Mouse (Mus musculus) limb, embryonic 13.5 days (tissue): ENCODE data around the gene Snw1. TPM values are rescaled to one million over a fixed set of nuclear protein-coding genes. Genes with fewer than 3 reads are reported as not detected.
"Not testable (repeated sequence)": the region's sequence is repeated elsewhere in the genome, so short reads cannot be mapped to it uniquely, and the experiment has no call there.

ENCODE experiments used
- ATAC-seq: fragments of 200-750 bp; cut with Nextera tagmentation; 2 replicates; pipeline ENCODE4 v1.8.0; 2017; ENCODE audit warnings: low read depth, moderate number of reproducible peaks, moderate TSS enrichment; ENCODE audit not compliant: low FRiP score
- H3K27ac ChIP-seq: fragments of 300-500 bp; sonication (generic); 2 replicates; pipeline ENCODE4 v1.5.1; 2015; ENCODE audit warnings: inconsistent platforms, mild to moderate bottlenecking, moderate library complexity
- H3K27me3 ChIP-seq: fragments of 300-500 bp; sonication (generic); 2 replicates; pipeline ENCODE4 v1.6.1; 2015; ENCODE audit warnings: mild to moderate bottlenecking, inconsistent platforms
- H3K36me3 ChIP-seq: fragments of 300-500 bp; sonication (generic); 2 replicates; pipeline ENCODE4 v1.6.1; 2015; ENCODE audit warnings: inconsistent platforms, mild to moderate bottlenecking, moderate library complexity
- H3K4me1 ChIP-seq: fragments of 300-500 bp; sonication (generic); 2 replicates; pipeline ENCODE4 v1.6.1; 2015; ENCODE audit warnings: inconsistent platforms
- H3K4me2 ChIP-seq: fragments of 300-500 bp; sonication (generic); replicated peaks from 2 replicates; pipeline ENCODE4 v1.6.1; 2015; ENCODE audit warnings: inconsistent platforms, mild to moderate bottlenecking, moderate library complexity
- H3K4me3 ChIP-seq: fragments of 300-500 bp; sonication (generic); 2 replicates; pipeline ENCODE4 v1.5.1; 2015; ENCODE audit warnings: moderate library complexity, mild to moderate bottlenecking, inconsistent platforms
- H3K9ac ChIP-seq: fragments of 300-500 bp; sonication (generic); 2 replicates; pipeline ENCODE4 v1.6.1; 2015; ENCODE audit warnings: mild to moderate bottlenecking, inconsistent platforms
- H3K9me3 ChIP-seq: fragments of 300-500 bp; sonication (generic); 2 replicates; pipeline ENCODE4 v1.6.1; 2016; ENCODE audit warnings: inconsistent platforms
- WGBS: fragments of 180-500 bp; shearing (Covaris S2); methylation state at CpG from one replicate; pipeline ENCODE4 v1.1.7; 2015; 5-methylcytosine and 5-hydroxymethylcytosine counted together
- polyA plus RNA-seq: library from polyadenylated mRNA; unstranded; fragments of >200 nt; fragmentation: Nextera tagmentation; extraction: Ambion mirVana; gene quantifications from 2 replicates; pipeline ENCODE4 v1.2.1, GENCODE M21; 2015

Gene Snw1
- polyA plus RNA-seq, result 146 and 148 TPM in 2 replicates

- Histone ChIP-seq H3K9ac (peak within 1 kb of the TSS; percentile 88), H3K36me3 (peaks cover 15% of the 10 kb centered on the region), H3K4me2 (peak within 1 kb of the TSS; percentile 68), H3K9me3 (no peaks in the 10 kb centered on the region), H3K4me1 (peaks cover 11% of the 10 kb centered on the region), H3K27ac (peak within 1 kb of the TSS; percentile 90), H3K4me3 (peak within 1 kb of the TSS; percentile 80), H3K27me3 (no peaks in the 10 kb centered on the region)
- WGBS, result 3% methylated on average over 45 of the region's 45 CpGs
- ATAC-seq, result peak; percentile 96
Measured at GRCm38 (mm10) chr12:87471964-87472786, at the start of gene Snw1. Gene Snw1 (minus strand): TSS chr12:87472274.

DNA sequence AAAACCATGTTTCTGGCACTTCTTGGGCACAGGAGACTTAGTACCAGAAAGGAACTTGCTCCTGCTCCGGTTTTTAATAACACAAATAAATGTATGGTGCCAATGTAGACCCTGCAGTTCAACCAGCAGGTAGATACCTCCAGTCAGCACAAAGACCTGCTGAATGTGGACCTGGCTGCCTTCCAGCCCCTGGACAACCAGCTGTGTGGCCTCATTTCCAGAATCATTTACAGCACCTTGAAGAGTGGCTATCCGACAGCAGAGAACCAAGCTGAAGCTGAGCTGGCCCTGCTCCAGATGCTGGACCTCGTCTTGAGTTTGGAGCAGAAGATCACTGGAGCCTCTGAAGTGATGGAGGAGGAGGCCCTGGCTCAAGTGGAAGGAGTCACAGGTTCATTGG, 47.5 kb upstream of the Snw1 start:
- not testable (repeated sequence) for H3K27me3 ChIP-seq, H3K4me2 ChIP-seq, H3K9me3 ChIP-seq, H3K9ac ChIP-seq, H3K4me1 ChIP-seq, H3K36me3 ChIP-seq, H3K4me3 ChIP-seq, ATAC-seq, H3K27ac ChIP-seq
- WGBS, result 66% methylated on average over 3 of the region's 3 CpGs

- not testable (repeated sequence) for ATAC-seq, H3K4me2 ChIP-seq, H3K27me3 ChIP-seq, H3K9me3 ChIP-seq, H3K36me3 ChIP-seq, H3K4me3 ChIP-seq, H3K27ac ChIP-seq, H3K9ac ChIP-seq, H3K4me1 ChIP-seq
- 85% methylated on average over 4 of the region's 4 CpGs for WGBS
Measured at GRCm38 (mm10) chr12:87514016-87514415, 41.9 kb upstream of the Snw1 start, which contains the start of gene Gm8300. Gene Gm8300 (plus strand): TSS chr12:87514316.

- not testable (repeated sequence) for H3K9ac ChIP-seq, H3K36me3 ChIP-seq, H3K4me1 ChIP-seq, H3K9me3 ChIP-seq, H3K27me3 ChIP-seq, H3K27ac ChIP-seq, ATAC-seq, H3K4me2 ChIP-seq, H3K4me3 ChIP-seq
- WGBS, result 87% methylated on average over 3 of the region's 3 CpGs
Measured at GRCm38 (mm10) chr12:87494421-87494820, 22.3 kb upstream of the Snw1 start, which contains the start of gene Gm5788. Gene Gm5788 (plus strand): TSS chr12:87494721.

DNA sequence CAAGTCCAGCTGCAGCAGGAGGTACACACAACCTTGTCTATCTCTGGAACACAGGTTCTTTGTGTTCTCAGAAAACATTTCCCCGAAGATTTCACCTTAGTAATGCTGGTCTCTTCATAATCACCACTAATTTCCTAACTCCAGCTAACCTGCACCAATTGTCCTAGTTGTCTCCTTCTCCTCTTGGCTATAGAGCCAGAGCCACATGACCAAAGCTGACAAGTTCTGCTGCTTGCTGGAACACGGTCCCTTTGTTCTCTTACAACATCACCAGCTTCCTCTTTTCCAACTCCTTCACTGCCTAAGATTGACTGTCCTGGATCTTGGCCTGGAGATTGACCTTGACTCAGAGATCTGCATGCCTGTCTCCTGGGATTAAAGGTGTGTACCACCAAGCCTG, 16.6 kb upstream of the Snw1 start:
- not testable (repeated sequence) for H3K9me3 ChIP-seq, H3K4me2 ChIP-seq, H3K4me3 ChIP-seq, H3K4me1 ChIP-seq, H3K9ac ChIP-seq, H3K27ac ChIP-seq, ATAC-seq, H3K27me3 ChIP-seq, H3K36me3 ChIP-seq
- WGBS, result 78% methylated on average over 2 of the region's 2 CpGs

GRCm38 (mm10) chr12:87482482-87482881, 10.4 kb upstream of the Snw1 start:
- H3K4me2 ChIP-seq, H3K4me1 ChIP-seq, H3K36me3 ChIP-seq, H3K9ac ChIP-seq, H3K27me3 ChIP-seq, ATAC-seq, H3K4me3 ChIP-seq, H3K9me3 ChIP-seq, H3K27ac ChIP-seq: not testable (repeated sequence)
- 83% methylated on average over 5 of the region's 5 CpGs for WGBS

DNA sequence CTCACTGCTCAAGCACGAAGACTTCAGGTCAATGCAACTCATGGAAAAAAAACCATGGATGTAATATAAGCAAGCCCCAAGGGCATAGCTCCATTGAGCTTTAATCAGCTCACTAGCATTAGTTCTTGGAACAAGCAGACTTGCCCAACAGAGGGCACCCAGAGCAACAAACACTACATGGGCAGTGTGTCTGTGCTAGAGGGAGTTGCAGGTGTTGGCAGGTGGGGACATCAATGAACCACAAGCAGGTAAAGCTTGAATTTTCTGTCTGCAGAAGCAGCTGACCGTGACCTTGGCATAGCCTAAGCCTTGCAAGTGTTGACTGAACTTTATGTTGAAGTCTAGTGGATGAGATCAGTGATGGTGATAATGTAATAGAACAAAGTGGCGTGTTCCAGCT, 2.7 kb upstream of the Snw1 start:
- no peak overlapping the region for H3K4me3 ChIP-seq
- H3K4me2 ChIP-seq, result no peak overlapping the region
- H3K4me1 ChIP-seq, result peaks cover 11% of the 10 kb centered on the region
- no peak for ATAC-seq
- H3K9ac ChIP-seq, result no peak overlapping the region
- H3K9me3 ChIP-seq, result no peaks in the 10 kb centered on the region
- 79% methylated on average over 3 of the region's 3 CpGs for WGBS
- no peak overlapping the region for H3K27ac ChIP-seq
- H3K27me3 ChIP-seq, result no peaks in the 10 kb centered on the region
- peaks cover 3% of the 10 kb centered on the region; the same call in 1 of the 2 replicates for H3K36me3 ChIP-seq

DNA sequence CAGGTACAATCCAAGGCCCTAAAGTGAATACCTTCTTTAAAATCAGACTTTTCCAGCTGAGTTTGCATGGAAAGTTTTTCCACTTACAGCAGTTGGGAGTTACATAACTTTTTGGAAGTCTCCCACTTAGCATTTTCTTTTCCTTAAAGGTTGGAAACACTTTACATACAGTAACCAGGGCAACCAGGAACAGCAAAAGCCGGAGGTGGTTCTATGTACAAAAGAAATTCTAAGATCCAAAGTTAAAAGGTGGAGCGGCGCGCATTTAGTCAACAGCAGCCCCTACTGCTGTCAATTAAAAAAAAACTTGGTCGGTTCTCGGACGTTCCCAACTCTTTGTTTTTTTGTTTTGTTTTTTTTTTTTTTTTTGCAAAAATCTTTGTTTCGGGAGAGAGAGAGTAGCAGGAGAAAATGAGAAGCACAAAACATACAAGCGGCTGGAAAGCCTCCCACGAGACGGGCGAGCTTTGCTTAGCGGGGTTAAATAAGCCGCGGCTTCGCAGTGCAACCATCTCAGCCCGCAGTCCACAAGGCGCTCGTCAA, 582 bp downstream of the Snw1 start:
- Histone ChIP-seq H3K4me1 (peaks cover 11% of the 10 kb centered on the region), H3K36me3 (peaks cover 22% of the 10 kb centered on the region), H3K27ac (peak overlapping the region; percentile 90), H3K4me3 (peak overlapping the region; percentile 80), H3K9ac (peak overlapping the region; percentile 88), H3K4me2 (peak overlapping the region; percentile 68), H3K9me3 (no peaks in the 10 kb centered on the region), H3K27me3 (no peaks in the 10 kb centered on the region)
- ATAC-seq, result no peak
- under 1% methylated on average over 19 of the region's 19 CpGs for WGBS

DNA sequence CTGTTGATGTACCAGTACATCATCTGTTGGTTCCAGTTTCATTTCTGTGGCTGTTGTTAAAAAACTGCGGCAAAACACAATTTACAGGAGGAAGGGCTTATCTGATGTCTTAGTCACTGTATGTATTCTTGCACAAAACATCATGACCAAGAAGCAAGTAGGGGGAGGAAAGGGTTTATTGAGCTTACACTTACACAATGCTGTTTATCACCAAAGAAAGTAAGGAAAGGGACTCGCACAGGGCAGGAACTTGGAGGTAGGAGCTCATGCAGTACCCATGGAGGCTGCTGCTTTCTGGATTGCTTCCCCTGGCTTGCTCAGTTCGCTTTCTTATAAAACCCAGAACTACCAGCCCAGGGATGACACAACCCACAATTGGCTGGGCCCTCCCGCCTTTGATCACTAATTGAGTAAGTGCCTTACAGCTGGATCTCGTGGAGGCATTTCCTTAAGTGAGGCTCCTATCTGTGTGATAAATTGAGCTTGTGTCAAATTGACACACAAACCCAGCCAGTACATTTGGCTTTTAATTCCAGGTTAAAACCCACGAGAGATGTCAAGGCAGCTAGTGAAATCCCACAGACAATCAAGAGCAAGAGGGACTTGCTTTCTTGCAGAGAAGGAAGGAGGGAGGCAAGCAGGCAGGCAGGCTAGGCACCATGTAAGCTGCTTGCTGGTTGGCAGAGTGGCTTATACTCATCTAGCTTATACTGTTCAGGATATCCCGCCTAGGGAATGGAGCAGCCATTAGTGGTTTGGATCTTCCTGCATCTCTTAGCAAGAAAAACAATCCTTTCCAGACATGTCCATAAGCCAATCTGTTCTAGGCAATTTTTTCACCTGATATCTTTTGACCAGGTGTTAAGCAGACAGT, 1.6 kb downstream of the Snw1 start:
- ATAC-seq, result no peak
- peaks cover 27% of the 10 kb centered on the region for H3K36me3 ChIP-seq
- no peaks in the 10 kb centered on the region for H3K27me3 ChIP-seq
- peaks cover 11% of the 10 kb centered on the region for H3K4me1 ChIP-seq
- peak overlapping the region; percentile 88 for H3K9ac ChIP-seq
- H3K9me3 ChIP-seq, result no peaks in the 10 kb centered on the region
- H3K4me2 ChIP-seq, result peak overlapping the region; percentile 68
- WGBS, result 42% methylated on average over 7 of the region's 7 CpGs
- peak overlapping the region; percentile 80 for H3K4me3 ChIP-seq
- no peak overlapping the region for H3K27ac ChIP-seq

DNA sequence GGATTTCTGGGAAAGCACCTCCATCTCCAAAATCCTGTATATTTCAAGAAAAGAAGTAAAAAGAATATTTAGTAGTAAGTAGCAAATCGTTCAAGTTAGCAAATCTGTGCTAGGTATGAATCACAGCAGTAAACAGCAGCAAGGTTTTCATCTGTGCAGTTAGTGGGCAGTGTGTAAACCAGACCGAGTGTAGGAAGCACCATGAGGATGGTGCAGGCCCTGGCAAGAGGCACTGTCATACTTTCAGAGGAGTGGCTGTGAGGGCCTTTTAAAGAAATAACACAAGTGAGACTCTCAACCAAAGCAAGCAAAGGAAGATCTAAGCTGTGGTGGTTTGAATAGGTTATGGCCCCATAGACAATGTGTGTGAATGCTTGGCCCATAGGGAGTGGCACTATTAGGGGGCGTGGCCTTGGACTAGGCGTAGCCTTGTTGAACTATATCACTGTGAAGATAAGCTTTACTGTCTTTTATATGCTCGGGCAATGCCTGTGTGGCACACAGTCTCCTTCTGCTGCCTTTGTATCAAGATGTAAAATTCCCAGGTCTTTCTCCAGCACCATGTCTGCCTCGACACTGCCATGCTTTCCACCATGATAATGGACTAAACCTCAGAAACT, 7.3 kb downstream of the Snw1 start:
- no peak overlapping the region for H3K4me2 ChIP-seq
- H3K4me1 ChIP-seq, result no peaks in the 10 kb centered on the region
- 92% methylated on average over 6 of the region's 6 CpGs for WGBS
- H3K9me3 ChIP-seq, result no peaks in the 10 kb centered on the region
- ATAC-seq, result no peak
- H3K4me3 ChIP-seq, result no peak overlapping the region
- H3K27ac ChIP-seq, result no peak overlapping the region
- peaks cover 76% of the 10 kb centered on the region for H3K36me3 ChIP-seq
- no peaks in the 10 kb centered on the region for H3K27me3 ChIP-seq
- H3K9ac ChIP-seq, result no peak overlapping the region

- WGBS, result 90% methylated on average over 9 of the region's 9 CpGs
- Histone ChIP-seq H3K27me3 (no peaks in the 10 kb centered on the region), H3K9ac (no peak overlapping the region), H3K4me2 (no peak overlapping the region), H3K9me3 (no peaks in the 10 kb centered on the region), H3K27ac (no peak overlapping the region), H3K4me3 (no peak overlapping the region), H3K4me1 (peaks cover 8% of the 10 kb centered on the region; the same call in 1 of the 2 replicates), H3K36me3 (peaks cover 75% of the 10 kb centered on the region)
- no peak for ATAC-seq
Measured at GRCm38 (mm10) chr12:87449456-87449855, 22.6 kb downstream of the Snw1 start.
